Mouse (Mus musculus) midbrain, embryonic 16.5 days (tissue): ENCODE results near the gene Rnf130. TPM values are rescaled to one million over a fixed set of nuclear protein-coding genes. Genes with fewer than 3 reads are reported as not detected.

Source experiments
- ATAC-seq: fragments of 200-750 bp; cut with Nextera tagmentation; 2 replicates; pipeline ENCODE4 v1.8.0; 2017; ENCODE audit warnings: moderate TSS enrichment
- H3K27ac ChIP-seq: fragments of 300-500 bp; sonication (generic); 2 replicates; pipeline ENCODE4 v1.5.1; 2014; ENCODE audit warnings: mild to moderate bottlenecking, low read length, mixed read lengths
- H3K27me3 ChIP-seq: fragments of 300-500 bp; sonication (generic); 2 replicates; pipeline ENCODE4 v1.6.1; 2014; ENCODE audit warnings: low read depth, low read length, mixed read lengths; ENCODE audit not compliant: control insufficient read depth, insufficient read depth
- H3K36me3 ChIP-seq: fragments of 300-500 bp; sonication (generic); 2 replicates; pipeline ENCODE4 v1.6.1; 2014; ENCODE audit warnings: mild to moderate bottlenecking, low read length, moderate library complexity, mixed read lengths; ENCODE audit not compliant: control insufficient read depth, insufficient read depth
- H3K4me1 ChIP-seq: fragments of 300-500 bp; sonication (generic); 2 replicates; pipeline ENCODE4 v1.6.1; 2014; ENCODE audit warnings: mild to moderate bottlenecking, low read length, mixed read lengths; ENCODE audit not compliant: control insufficient read depth, insufficient read depth
- H3K4me2 ChIP-seq: fragments of 300-500 bp; sonication (generic); 2 replicates; pipeline ENCODE4 v1.6.1; 2014; ENCODE audit warnings: mild to moderate bottlenecking, low read length, mixed read lengths
- H3K4me3 ChIP-seq: fragments of 300-500 bp; sonication (generic); 2 replicates; pipeline ENCODE4 v1.5.1; 2014; ENCODE audit warnings: low read depth, mild to moderate bottlenecking, low read length, moderate library complexity, mixed read lengths
- H3K9ac ChIP-seq: fragments of 300-500 bp; sonication (generic); 2 replicates; pipeline ENCODE4 v1.6.1; 2014; ENCODE audit warnings: low read depth, low read length, mixed read lengths
- H3K9me3 ChIP-seq: fragments of 300-500 bp; sonication (generic); replicated peaks from 2 replicates; pipeline ENCODE4 v1.6.1; 2014; ENCODE audit warnings: mild to moderate bottlenecking, low read length, mixed read lengths; ENCODE audit not compliant: control insufficient read depth, poor library complexity, severe bottlenecking
- WGBS: fragments of 180-500 bp; shearing (Covaris S2); extraction: QIAGEN DNeasy Blood & Tissue Kit; methylation state at CpG from one replicate; pipeline ENCODE4 v1.1.7; 2014; 5-methylcytosine and 5-hydroxymethylcytosine counted together
- microRNA counts: library from miRNA; unstranded; fragments of <30 nt; microRNA quantifications from one replicate; lab custom pipeline; 2016
- microRNA-seq: library from miRNA; unstranded; fragments of <30 nt; microRNA quantifications from one replicate; pipeline ENCODE4, GENCODE M21; 2017
- polyA plus RNA-seq: library from polyadenylated mRNA; unstranded; fragments of >200 nt; fragmentation: Nextera tagmentation; extraction: Ambion mirVana; gene quantifications from 2 replicates; pipeline ENCODE4 v1.2.1, GENCODE M21; 2015

The Rnf130 gene
- polyA plus RNA-seq, 1 experiment from 2014 or later = 51.4 TPM

DNA sequence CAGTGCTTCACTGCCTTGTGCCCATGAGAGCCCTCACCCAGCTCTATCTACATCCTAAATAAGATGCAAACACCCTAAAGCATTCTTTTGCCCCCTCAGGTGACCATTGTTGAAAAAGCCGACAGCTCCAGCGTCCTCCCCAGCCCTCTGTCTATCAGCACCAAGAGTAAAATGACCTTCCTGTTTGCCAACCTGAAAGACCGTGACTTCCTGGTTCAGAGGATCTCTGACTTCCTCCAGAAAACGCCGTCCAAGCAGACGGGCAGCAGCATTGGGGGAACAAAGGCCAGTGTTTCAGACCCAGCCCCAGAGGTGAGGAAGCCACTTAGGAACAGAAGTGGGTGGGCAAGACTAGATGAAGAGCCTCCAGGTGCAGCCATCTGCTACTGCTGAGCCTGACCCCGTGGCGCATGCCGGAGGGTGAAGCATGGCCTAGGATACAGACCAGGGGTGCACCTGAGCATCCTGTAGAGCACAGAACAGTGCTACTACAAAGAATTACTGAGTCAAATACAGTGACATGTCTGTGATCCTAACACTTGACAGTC lies 124.5 kb downstream of the Rnf130 start:
- no peak overlapping the region for H3K27ac ChIP-seq
- peaks cover 67% of the 10 kb centered on the region for H3K36me3 ChIP-seq
- no peak overlapping the region for H3K4me2 ChIP-seq
- no peak overlapping the region for H3K9ac ChIP-seq
- H3K4me1 ChIP-seq = no peaks in the 10 kb centered on the region
- 90% methylated on average over 9 of the region's 9 CpGs for WGBS
- no peaks in the 10 kb centered on the region for H3K9me3 ChIP-seq
- H3K27me3 ChIP-seq = no peaks in the 10 kb centered on the region
- no peak overlapping the region for H3K4me3 ChIP-seq
- ATAC-seq = no peak

GRCm38 (mm10) chr11:50151374-50151773 lies 126.2 kb downstream of the Rnf130 start:
- no peak for ATAC-seq
- H3K4me1 ChIP-seq = no peaks in the 10 kb centered on the region
- 87% methylated on average over 3 of the region's 3 CpGs for WGBS

DNA sequence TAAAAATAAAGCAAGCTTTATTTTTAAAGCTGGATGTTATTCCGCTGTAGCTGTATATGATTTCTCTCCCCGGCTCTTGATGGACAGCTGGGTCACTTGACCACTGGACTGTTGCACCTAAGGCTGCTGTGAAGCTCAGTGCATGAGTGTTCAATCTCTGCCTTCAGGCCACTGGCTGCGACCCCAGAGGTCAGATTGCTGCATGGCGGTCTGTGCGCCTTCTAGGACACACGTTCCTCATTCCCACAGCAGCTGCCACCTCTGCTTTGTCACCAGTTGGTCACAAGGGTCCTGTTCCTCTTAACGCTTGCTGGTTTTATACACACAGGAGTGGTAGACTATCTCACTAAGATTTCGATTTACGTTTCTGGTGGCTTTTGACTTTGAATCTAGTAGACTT lies 129.0 kb downstream of the Rnf130 start:
- Histone ChIP-seq H3K9ac (no peak overlapping the region), H3K27me3 (no peaks in the 10 kb centered on the region), H3K36me3 (peaks cover 75% of the 10 kb centered on the region), H3K27ac (no peak overlapping the region), H3K4me1 (no peaks in the 10 kb centered on the region), H3K4me2 (no peak overlapping the region), H3K4me3 (no peak overlapping the region), H3K9me3 (no peaks in the 10 kb centered on the region)
- ATAC-seq = no peak
- WGBS = 83% methylated on average over 9 of the region's 9 CpGs

More at GRCm38 (mm10) chr11:50151374-50151773, 126.2 kb downstream of the Rnf130 start:
- Histone ChIP-seq H3K27ac (no peak overlapping the region), H3K27me3 (no peaks in the 10 kb centered on the region), H3K4me2 (no peak overlapping the region), H3K36me3 (peaks cover 64% of the 10 kb centered on the region), H3K9ac (no peak overlapping the region), H3K4me3 (no peak overlapping the region), H3K9me3 (no peaks in the 10 kb centered on the region)

MicroRNAs within 50 kb of the gene (microRNA counts, 519-probe panel; counts per million panel counts)
- microRNA mmu-miR-340-3p (lab: Ali Mortazavi, UCI) (2,334 counts per million, percentile 70 among the panel's probes with 10 or more counts), microRNA mmu-miR-340-5p (lab: Ali Mortazavi, UCI) (3,399 counts per million, percentile 94 among the panel's probes with 10 or more counts)

Small RNA genes within 50 kb of the gene (microRNA-seq; reads per million reads assigned to microRNA genes)
- 956 reads per million, percentile 79 among the genes with 10 or more reads in this experiment for gene Mir340

Other genes starting within 250 kb of the Rnf130 start
- 6.6 and 6.8 TPM in 2 replicates for gene Gfpt2, start 231.2 kb upstream of the Rnf130 start, polyA plus RNA-seq
- 64.2 and 71.4 TPM in 2 replicates for gene Mapk9, start 178.6 kb upstream of the Rnf130 start, polyA plus RNA-seq
- gene Rasgef1c, start 123.5 kb upstream of the Rnf130 start, polyA plus RNA-seq = 33.8 and 34.2 TPM in 2 replicates
- 38.3 and 38.4 TPM in 2 replicates for gene Tbc1d9b, start 106.0 kb downstream of the Rnf130 start, polyA plus RNA-seq
- 32.7 and 39.2 TPM in 2 replicates for gene Mrnip, start 149.1 kb downstream of the Rnf130 start, polyA plus RNA-seq
- gene Sqstm1, start 185.5 kb downstream of the Rnf130 start, polyA plus RNA-seq = 374 and 394 TPM in 2 replicates
- 33.3 and 38.3 TPM in 2 replicates for gene Mgat4b, start 185.5 kb downstream of the Rnf130 start, polyA plus RNA-seq
- 1.8 and 3.3 TPM in 2 replicates for gene Ltc4s, start 213.3 kb downstream of the Rnf130 start, polyA plus RNA-seq